Mouse (Mus musculus): ENCODE measurements around the gene Col15a1. TPM values are rescaled to one million over a fixed set of nuclear protein-coding genes. Genes with fewer than 3 reads are reported as not detected.

The Col15a1 gene
- polyA plus RNA-seq, 1 experiment from 2014 or later = 26.5 TPM

DNA sequence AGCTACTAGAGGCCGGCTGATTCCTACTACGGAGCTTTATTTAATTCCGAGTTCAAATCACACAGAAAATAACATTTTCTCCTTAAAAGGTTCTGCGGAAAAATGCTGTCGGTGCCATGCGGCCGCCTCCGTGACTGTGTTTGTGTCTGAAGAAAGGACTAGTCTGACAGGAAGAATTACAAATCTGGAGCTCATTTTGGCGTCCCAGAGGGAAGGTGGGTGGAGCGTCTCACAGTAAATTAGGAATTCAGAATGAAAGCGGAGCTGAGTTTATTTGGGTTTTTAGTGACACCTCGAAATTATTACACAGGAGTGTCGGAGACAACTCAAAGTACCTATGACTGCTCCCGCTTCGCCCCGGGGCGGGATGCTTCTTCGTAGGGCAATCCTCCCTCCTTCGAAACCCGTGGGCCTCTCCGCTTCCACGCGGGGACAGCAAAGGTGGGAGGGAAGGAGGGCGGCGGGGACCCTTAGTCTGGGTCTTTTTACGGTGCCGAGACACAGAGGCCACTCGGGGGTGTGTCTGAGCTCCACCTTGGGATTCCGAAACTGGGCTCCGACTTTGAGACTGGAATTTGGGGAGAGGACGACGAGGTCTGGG lies 144.2 kb downstream of the Col15a1 start:
- peak; percentile 0; the same call in 1 of the 2 replicates for ATAC-seq (ENCODE audit: low FRiP score, low TSS enrichment)
- H3K9me3 ChIP-seq (ENCODE audit: low read length) = no peaks in the 10 kb centered on the region
- H3K4me2 ChIP-seq (replicated peaks; ENCODE audit: low read depth, low read length) = peak overlapping the region; percentile 99
- H3K36me3 ChIP-seq (ENCODE audit: insufficient read depth, low read length) = no peaks in the 10 kb centered on the region
- under 1% methylated on average over 32 of the region's 32 CpGs for WGBS
- peak overlapping the region; percentile 89 for H3K27ac ChIP-seq (ENCODE audit: low read length)
- peaks cover 47% of the 10 kb centered on the region for H3K4me1 ChIP-seq (ENCODE audit: insufficient read depth, low read length)
- H3K9ac ChIP-seq (replicated peaks; ENCODE audit: low read length) = peak overlapping the region; percentile 80
- peak overlapping the region; percentile 94 for H3K4me3 ChIP-seq (ENCODE audit: low read length)
- no peaks in the 10 kb centered on the region for H3K27me3 ChIP-seq (ENCODE audit: insufficient read depth, low read length)

DNA sequence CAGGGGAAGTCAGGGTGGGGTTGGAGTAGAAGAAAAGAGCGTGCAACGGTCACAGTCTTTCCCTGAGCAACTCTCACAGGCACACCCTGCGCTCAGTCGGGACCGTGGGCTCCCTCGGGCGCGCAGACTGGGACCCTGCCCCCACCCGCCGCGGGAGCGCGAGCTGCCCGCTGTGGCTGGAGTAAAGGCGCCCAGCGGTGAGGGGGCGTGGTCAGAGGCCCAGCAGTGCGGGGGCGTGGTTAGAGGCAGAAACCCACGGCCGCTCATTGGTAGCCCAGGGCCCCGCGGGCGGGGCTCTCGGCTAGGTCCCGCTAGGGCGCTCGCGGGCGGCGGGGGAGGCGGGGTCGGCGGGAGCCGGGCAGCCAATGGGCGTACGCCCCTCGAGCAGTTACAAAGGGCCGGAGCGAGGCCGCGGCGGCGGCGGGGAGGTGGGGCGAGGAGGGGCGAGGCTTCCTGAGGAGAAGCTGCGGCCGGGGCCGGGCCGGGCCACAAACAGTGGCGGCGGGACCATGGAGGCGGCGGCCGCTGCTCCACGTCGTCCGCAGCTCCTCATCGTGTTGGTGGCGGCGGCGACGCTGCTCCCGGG lies 144.9 kb downstream of the Col15a1 start, which contains the start of gene Tgfbr1:
TSS of gene Tgfbr1 (plus strand) at position 420 of the 586 bp plus-strand sequence.
- peak within 1 kb of the TSS; percentile 94 for H3K27ac ChIP-seq (ENCODE audit: low read length)
- peak; percentile 98 for ATAC-seq (ENCODE audit: low FRiP score, low TSS enrichment)
- 0% methylated on average over 58 of the region's 65 CpGs for WGBS

DNA sequence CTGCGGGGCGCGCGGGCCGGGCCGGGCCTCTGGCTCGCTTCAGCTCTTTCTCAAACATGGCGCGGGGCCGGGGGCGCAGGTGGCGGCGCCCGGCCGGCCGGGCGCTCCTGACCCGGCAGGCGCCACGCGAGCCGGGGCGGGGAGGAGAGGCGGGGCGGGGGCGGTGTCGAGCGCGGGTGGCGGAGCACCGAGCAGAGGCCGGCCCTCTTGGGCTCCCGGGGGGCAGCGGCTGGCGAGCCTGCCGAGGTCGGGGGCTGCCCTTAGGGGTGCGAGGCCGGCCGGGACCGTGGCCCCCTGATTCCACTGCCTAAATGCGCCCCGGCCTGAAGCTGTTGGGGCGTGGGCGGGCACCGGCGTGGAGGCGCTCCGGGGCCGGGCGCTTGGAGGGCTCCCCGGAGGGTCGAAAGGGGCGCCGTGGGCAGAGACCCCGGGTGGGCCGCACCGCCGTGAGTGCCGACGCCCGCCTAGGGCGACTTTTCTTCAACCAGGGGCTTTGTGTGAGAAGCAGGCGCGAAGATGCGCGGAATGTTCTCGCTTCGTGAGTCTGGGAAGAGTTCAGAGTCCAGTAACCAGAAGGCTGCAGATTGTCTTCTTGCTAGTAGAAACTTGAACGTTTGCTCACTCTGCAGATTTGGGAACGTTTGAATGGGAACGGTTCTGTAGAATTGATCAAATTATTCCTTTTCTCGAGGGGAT lies 145.6 kb downstream of the Col15a1 start:
- WGBS = under 1% methylated on average over 63 of the region's 73 CpGs
- no peaks in the 10 kb centered on the region for H3K27me3 ChIP-seq (ENCODE audit: insufficient read depth, low read length)
- no peaks in the 10 kb centered on the region for H3K9me3 ChIP-seq (ENCODE audit: low read length)
- H3K27ac ChIP-seq (ENCODE audit: low read length) = peak overlapping the region; percentile 94
- H3K36me3 ChIP-seq (ENCODE audit: insufficient read depth, low read length) = no peaks in the 10 kb centered on the region
- H3K4me1 ChIP-seq (ENCODE audit: insufficient read depth, low read length) = peaks cover 47% of the 10 kb centered on the region
- peak overlapping the region; percentile 94 for H3K4me3 ChIP-seq (ENCODE audit: low read length)
- peak overlapping the region; percentile 99 for H3K4me2 ChIP-seq (replicated peaks; ENCODE audit: low read depth, low read length)
- peak overlapping the region; percentile 94 for H3K9ac ChIP-seq (replicated peaks; ENCODE audit: low read length)
- ATAC-seq (ENCODE audit: low FRiP score, low TSS enrichment) = peak; percentile 76

More for the DNA sequence above, 144.9 kb downstream of the Col15a1 start, which contains the start of gene Tgfbr1:
- Histone ChIP-seq H3K9ac (replicated peaks; ENCODE audit: low read length) (peak within 1 kb of the TSS; percentile 94), H3K27me3 (ENCODE audit: insufficient read depth, low read length) (no peaks in the 10 kb centered on the region), H3K36me3 (ENCODE audit: insufficient read depth, low read length) (no peaks in the 10 kb centered on the region), H3K9me3 (ENCODE audit: low read length) (no peaks in the 10 kb centered on the region), H3K4me2 (replicated peaks; ENCODE audit: low read depth, low read length) (peak within 1 kb of the TSS; percentile 99), H3K4me1 (ENCODE audit: insufficient read depth, low read length) (peaks cover 47% of the 10 kb centered on the region), H3K4me3 (ENCODE audit: low read length) (peak within 1 kb of the TSS; percentile 94)

DNA sequence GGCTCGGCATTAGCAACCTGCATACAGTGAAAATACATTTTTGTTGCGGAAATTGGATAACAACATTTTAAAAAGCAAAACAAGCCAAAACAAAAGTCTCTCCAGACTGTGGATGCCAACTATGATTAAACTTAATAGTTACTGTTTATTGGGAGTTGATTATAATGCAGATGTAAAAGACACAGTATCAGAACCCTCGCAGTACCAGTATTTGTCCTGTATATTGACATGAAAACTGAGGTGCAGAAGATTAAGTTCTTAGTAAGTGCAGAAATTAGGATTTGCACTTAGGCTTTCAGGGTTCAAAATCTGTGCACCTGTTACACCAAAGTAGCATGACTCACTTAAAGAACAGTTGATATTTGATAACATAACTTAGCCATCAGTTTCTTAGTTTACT lies 146.3 kb downstream of the Col15a1 start:
- H3K27ac ChIP-seq (ENCODE audit: low read length) = no peak overlapping the region
- H3K4me3 ChIP-seq (ENCODE audit: low read length) = peak overlapping the region; percentile 94
- peak overlapping the region; percentile 94 for H3K9ac ChIP-seq (replicated peaks; ENCODE audit: low read length)
- no peaks in the 10 kb centered on the region for H3K9me3 ChIP-seq (ENCODE audit: low read length)
- H3K27me3 ChIP-seq (ENCODE audit: insufficient read depth, low read length) = no peaks in the 10 kb centered on the region
- no peaks in the 10 kb centered on the region for H3K36me3 ChIP-seq (ENCODE audit: insufficient read depth, low read length)
- H3K4me2 ChIP-seq (replicated peaks; ENCODE audit: low read depth, low read length) = peak overlapping the region; percentile 99
- 39% methylated on average over 3 of the region's 3 CpGs for WGBS
- peaks cover 44% of the 10 kb centered on the region for H3K4me1 ChIP-seq (ENCODE audit: insufficient read depth, low read length)
- ATAC-seq (ENCODE audit: low FRiP score, low TSS enrichment) = no peak

DNA sequence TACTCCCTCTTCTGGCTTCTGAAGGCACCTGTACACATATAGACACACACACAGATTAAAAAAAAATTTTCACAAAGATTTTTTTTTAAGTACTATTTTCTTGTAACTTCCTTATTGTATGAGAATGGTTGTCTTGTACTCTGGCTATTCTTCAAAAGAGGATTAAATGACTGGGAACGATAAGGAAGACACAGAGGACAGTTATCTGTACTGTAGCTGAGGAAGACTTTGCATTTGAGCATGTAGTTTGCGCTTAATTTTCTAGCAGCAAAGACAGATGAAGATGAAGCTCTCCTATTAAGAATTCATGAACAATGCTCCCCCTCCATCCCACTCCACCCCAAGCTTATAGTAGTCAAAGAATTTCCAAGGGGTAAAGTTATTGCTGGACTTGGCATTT lies 154.7 kb downstream of the Col15a1 start:
- H3K27ac ChIP-seq (ENCODE audit: low read length) = no peak overlapping the region
- H3K36me3 ChIP-seq (ENCODE audit: insufficient read depth, low read length) = no peaks in the 10 kb centered on the region
- no peak overlapping the region for H3K9ac ChIP-seq (replicated peaks; ENCODE audit: low read length)
- no peaks in the 10 kb centered on the region for H3K9me3 ChIP-seq (ENCODE audit: low read length)
- no peaks in the 10 kb centered on the region for H3K27me3 ChIP-seq (ENCODE audit: insufficient read depth, low read length)
- ATAC-seq (ENCODE audit: low FRiP score, low TSS enrichment) = no peak
- H3K4me1 ChIP-seq (ENCODE audit: insufficient read depth, low read length) = peaks cover 21% of the 10 kb centered on the region
- WGBS = 93% methylated on average over 2 of the region's 2 CpGs
- H3K4me3 ChIP-seq (ENCODE audit: low read length) = no peak overlapping the region
- H3K4me2 ChIP-seq (replicated peaks; ENCODE audit: low read depth, low read length) = no peak overlapping the region

Other genes starting within 250 kb of the Col15a1 start
- gene Gabbr2, start 216.3 kb upstream of the Col15a1 start, polyA plus RNA-seq (2015; fragmentation: Nextera tagmentation; extraction: Ambion mirVana) = 0.11 and 0.13 TPM in 2 replicates
- 6.3 and 7.1 TPM in 2 replicates for gene Anks6, start 150.7 kb upstream of the Col15a1 start, polyA plus RNA-seq (2015; fragmentation: Nextera tagmentation; extraction: Ambion mirVana)
- 10.1 and 10.7 TPM in 2 replicates for gene Galnt12, start 116.3 kb upstream of the Col15a1 start, polyA plus RNA-seq (2015; fragmentation: Nextera tagmentation; extraction: Ambion mirVana)
- gene Tgfbr1, start 145.1 kb downstream of the Col15a1 start, polyA plus RNA-seq (2015; fragmentation: Nextera tagmentation; extraction: Ambion mirVana) = 44.7 and 50.0 TPM in 2 replicates

Data from kidney, embryonic 16.5 days (tissue).